Mouse (Mus musculus) neural tube, embryonic 15.5 days (tissue): Measurements from ENCODE around the gene Pim3. TPM values are rescaled to one million over a fixed set of nuclear protein-coding genes. Genes with fewer than 3 reads are reported as not detected.

Source experiments
- ATAC-seq: fragments of 200-750 bp; cut with Nextera tagmentation; 2 replicates; pipeline ENCODE4 v1.8.0; 2017; ENCODE audit warnings: mild to moderate bottlenecking, moderate TSS enrichment, moderate library complexity; ENCODE audit not compliant: low FRiP score
- H3K27ac ChIP-seq: fragments of 300-500 bp; sonication (generic); replicated peaks from 2 replicates; pipeline ENCODE4 v1.5.1; 2015; ENCODE audit warnings: mild to moderate bottlenecking, inconsistent platforms
- H3K27me3 ChIP-seq: fragments of 300-500 bp; sonication (generic); replicated peaks from 2 replicates; pipeline ENCODE4 v1.6.1; 2015; ENCODE audit warnings: inconsistent platforms
- H3K36me3 ChIP-seq: fragments of 300-500 bp; sonication (generic); 2 replicates; pipeline ENCODE4 v1.6.1; 2015; ENCODE audit warnings: inconsistent platforms
- H3K4me1 ChIP-seq: fragments of 300-500 bp; sonication (generic); 2 replicates; pipeline ENCODE4 v1.6.1; 2015; ENCODE audit warnings: inconsistent platforms
- H3K4me2 ChIP-seq: fragments of 300-500 bp; sonication (generic); 2 replicates; pipeline ENCODE4 v1.6.1; 2015; ENCODE audit warnings: inconsistent platforms, mild to moderate bottlenecking, moderate library complexity
- H3K4me3 ChIP-seq: fragments of 300-500 bp; sonication (generic); replicated peaks from 2 replicates; pipeline ENCODE4 v1.5.1; 2015; ENCODE audit warnings: mild to moderate bottlenecking, inconsistent platforms
- H3K9ac ChIP-seq: fragments of 300-500 bp; sonication (generic); replicated peaks from 2 replicates; pipeline ENCODE4 v1.6.1; 2015; ENCODE audit warnings: mild to moderate bottlenecking, inconsistent platforms
- H3K9me3 ChIP-seq: fragments of 300-500 bp; sonication (generic); replicated peaks from 2 replicates; pipeline ENCODE4 v1.6.1; 2016; ENCODE audit warnings: inconsistent platforms
- WGBS: fragments of 180-500 bp; shearing (Covaris S2); methylation state at CpG from one replicate; pipeline ENCODE4 v1.1.7; 2015; ENCODE audit warnings: mixed read lengths; 5-methylcytosine and 5-hydroxymethylcytosine counted together
- polyA plus RNA-seq: library from polyadenylated mRNA; unstranded; fragments of >200 nt; fragmentation: Nextera tagmentation; extraction: Ambion mirVana; gene quantifications from 2 replicates; pipeline ENCODE4 v1.2.1, GENCODE M21; 2015

Gene Pim3
- polyA plus RNA-seq, 1 experiment from 2014 or later: 78.7 TPM

GRCm38 (mm10) chr15:88840126-88840525 is 21.9 kb upstream of the Pim3 start:
- 64% methylated on average over 10 of the region's 10 CpGs for WGBS
- Histone ChIP-seq H3K9me3 (no peaks in the 10 kb centered on the region), H3K9ac (no peak overlapping the region), H3K4me2 (no peak overlapping the region), H3K36me3 (no peaks in the 10 kb centered on the region), H3K4me1 (peaks cover 31% of the 10 kb centered on the region), H3K4me3 (no peak overlapping the region), H3K27ac (0 out of 2 replicates have a peak overlapping the region, but pooled peaks have one; percentile 18), H3K27me3 (no peaks in the 10 kb centered on the region)
- ATAC-seq: no peak

GRCm38 (mm10) chr15:88841160-88841559 is 20.8 kb upstream of the Pim3 start:
- no peak for ATAC-seq
- Histone ChIP-seq H3K4me3 (no peak overlapping the region), H3K27me3 (no peaks in the 10 kb centered on the region), H3K9ac (no peak overlapping the region), H3K4me2 (no peak overlapping the region), H3K27ac (no peak overlapping the region), H3K36me3 (no peaks in the 10 kb centered on the region), H3K4me1 (peaks cover 31% of the 10 kb centered on the region), H3K9me3 (no peaks in the 10 kb centered on the region)
- 81% methylated on average over 2 of the region's 2 CpGs for WGBS

GRCm38 (mm10) chr15:88841580-88842299 is 20.2 kb upstream of the Pim3 start:
- Histone ChIP-seq H3K36me3 (no peaks in the 10 kb centered on the region), H3K27me3 (no peaks in the 10 kb centered on the region), H3K9me3 (no peaks in the 10 kb centered on the region), H3K27ac (no peak overlapping the region), H3K4me3 (no peak overlapping the region), H3K9ac (no peak overlapping the region), H3K4me2 (no peak overlapping the region), H3K4me1 (peaks cover 27% of the 10 kb centered on the region)
- ATAC-seq: no peak
- WGBS: 88% methylated on average over 3 of the region's 3 CpGs

- H3K4me2 ChIP-seq: no peak overlapping the region
- ATAC-seq: no peak
- 78% methylated on average over 3 of the region's 3 CpGs for WGBS
These were observed 19.7 kb upstream of the Pim3 start for GRCm38 (mm10) chr15:88842300-88842673.

GRCm38 (mm10) chr15:88843486-88844097 is 18.4 kb upstream of the Pim3 start:
- WGBS: 52% methylated on average over 8 of the region's 8 CpGs

More at GRCm38 (mm10) chr15:88842300-88842673, 19.7 kb upstream of the Pim3 start:
- no peaks in the 10 kb centered on the region for H3K27me3 ChIP-seq
- peaks cover 23% of the 10 kb centered on the region for H3K4me1 ChIP-seq
- no peak overlapping the region for H3K27ac ChIP-seq
- no peak overlapping the region for H3K4me3 ChIP-seq
- H3K9ac ChIP-seq: no peak overlapping the region
- no peaks in the 10 kb centered on the region for H3K9me3 ChIP-seq
- no peaks in the 10 kb centered on the region for H3K36me3 ChIP-seq

GRCm38 (mm10) chr15:88844966-88845365 is 17.0 kb upstream of the Pim3 start:
- H3K36me3 ChIP-seq: no peaks in the 10 kb centered on the region
- no peak overlapping the region for H3K27ac ChIP-seq
- H3K9me3 ChIP-seq: no peaks in the 10 kb centered on the region
- H3K27me3 ChIP-seq: no peaks in the 10 kb centered on the region
- H3K4me1 ChIP-seq: peaks cover 5% of the 10 kb centered on the region; the same call in 1 of the 2 replicates
- no peak overlapping the region for H3K4me2 ChIP-seq
- 93% methylated on average over 7 of the region's 7 CpGs for WGBS
- H3K9ac ChIP-seq: no peak overlapping the region
- H3K4me3 ChIP-seq: no peak overlapping the region
- ATAC-seq: no peak

More at GRCm38 (mm10) chr15:88843486-88844097, 18.4 kb upstream of the Pim3 start:
- H3K27me3 ChIP-seq: no peaks in the 10 kb centered on the region
- no peak for ATAC-seq
- H3K4me1 ChIP-seq: peaks cover 14% of the 10 kb centered on the region
- no peak overlapping the region for H3K27ac ChIP-seq
- no peak overlapping the region for H3K9ac ChIP-seq
- H3K9me3 ChIP-seq: no peaks in the 10 kb centered on the region
- H3K4me2 ChIP-seq: no peak overlapping the region
- no peaks in the 10 kb centered on the region for H3K36me3 ChIP-seq
- no peak overlapping the region for H3K4me3 ChIP-seq

- H3K4me2 ChIP-seq: no peak overlapping the region
- H3K27me3 ChIP-seq: no peaks in the 10 kb centered on the region
- 92% methylated on average over 1 of the region's 1 CpGs for WGBS
- no peak for ATAC-seq
- no peak overlapping the region for H3K4me3 ChIP-seq
- H3K36me3 ChIP-seq: no peaks in the 10 kb centered on the region
- no peaks in the 10 kb centered on the region for H3K9me3 ChIP-seq
- H3K27ac ChIP-seq: no peak overlapping the region
- peaks cover 14% of the 10 kb centered on the region; the same call in 1 of the 2 replicates for H3K4me1 ChIP-seq
- no peak overlapping the region for H3K9ac ChIP-seq
These were observed 13.3 kb upstream of the Pim3 start for GRCm38 (mm10) chr15:88848661-88849060.

GRCm38 (mm10) chr15:88849621-88850020 is 12.4 kb upstream of the Pim3 start:
- Histone ChIP-seq H3K9ac (no peak overlapping the region), H3K36me3 (no peaks in the 10 kb centered on the region), H3K4me1 (peaks cover 14% of the 10 kb centered on the region; the same call in 1 of the 2 replicates), H3K9me3 (no peaks in the 10 kb centered on the region), H3K27me3 (no peaks in the 10 kb centered on the region), H3K27ac (no peak overlapping the region), H3K4me2 (no peak overlapping the region), H3K4me3 (no peak overlapping the region)
- 100% methylated on average over 2 of the region's 2 CpGs for WGBS
- no peak for ATAC-seq

- Histone ChIP-seq H3K9me3 (no peaks in the 10 kb centered on the region), H3K4me1 (peaks cover 17% of the 10 kb centered on the region; the same call in 1 of the 2 replicates), H3K9ac (no peak overlapping the region), H3K36me3 (no peaks in the 10 kb centered on the region), H3K4me2 (no peak overlapping the region; the same call in 1 of the 2 replicates), H3K27me3 (no peaks in the 10 kb centered on the region), H3K27ac (no peak overlapping the region), H3K4me3 (no peak overlapping the region)
- ATAC-seq: no peak; the same call in 1 of the 2 replicates
- 63% methylated on average over 10 of the region's 10 CpGs for WGBS
These were observed 11.7 kb upstream of the Pim3 start for GRCm38 (mm10) chr15:88850146-88850826.

GRCm38 (mm10) chr15:88851076-88851475 is 10.9 kb upstream of the Pim3 start:
- peaks cover 17% of the 10 kb centered on the region; the same call in 1 of the 2 replicates for H3K4me1 ChIP-seq
- no peaks in the 10 kb centered on the region for H3K27me3 ChIP-seq
- no peak overlapping the region for H3K9ac ChIP-seq
- no peaks in the 10 kb centered on the region for H3K9me3 ChIP-seq
- no peaks in the 10 kb centered on the region for H3K36me3 ChIP-seq
- no peak for ATAC-seq
- WGBS: 56% methylated on average over 3 of the region's 3 CpGs
- no peak overlapping the region for H3K4me2 ChIP-seq
- no peak overlapping the region for H3K27ac ChIP-seq
- no peak overlapping the region for H3K4me3 ChIP-seq

- Histone ChIP-seq H3K27me3 (no peaks in the 10 kb centered on the region), H3K4me2 (no peak overlapping the region), H3K9me3 (no peaks in the 10 kb centered on the region), H3K4me3 (no peak overlapping the region), H3K9ac (no peak overlapping the region), H3K36me3 (no peaks in the 10 kb centered on the region), H3K4me1 (peaks cover 17% of the 10 kb centered on the region; the same call in 1 of the 2 replicates), H3K27ac (no peak overlapping the region)
- 74% methylated on average over 10 of the region's 10 CpGs for WGBS
- no peak for ATAC-seq
These were observed 10.4 kb upstream of the Pim3 start for GRCm38 (mm10) chr15:88851507-88852149.
